In genomic region chr9:14199983-14200700, GRCm38 (mm10) we compare ENCODE assay signal across 9 mouse cellular contexts.
DNase-seq lines count a peak whose midpoint lies in the region; ATAC-seq lines count a peak whose summit lies in the region.
"Had no signal": no experiment of that assay in that cellular context is flagged by ENCODE, and none has a peak within 500 bp of the region (broad histone marks: within the 10 kb centered on the region; RNA-seq: fewer than 3 reads in every experiment).

No protein-coding gene starts in this region.

- ATAC-seq in cerebellum, adult (ENCODE audit: insufficient number of reproducible peaks, low FRiP score, low TSS enrichment) = no peak

- peak; percentile 53 for DNase-seq in A20 (ENCODE audit: low read depth, low spot score)
- peak; percentile 64 for DNase-seq in CD4-positive, CD25-positive, alpha-beta regulatory T cell, adult 2 months (ENCODE audit: low read depth, low spot score)
- peak; percentile 65 for DNase-seq in gonadal fat pad, adult 2 months (ENCODE audit: low read depth)
- peak; percentile 36 for DNase-seq in lung, postnatal 36 days
- DNase-seq in heart, postnatal 10 days = no peak
- no peak for DNase-seq in thymus, postnatal 14 days
- DNase-seq: embryo, embryonic 11 days; heart, postnatal 36 days had no signal

- intact Hi-C loops in heart, postnatal 10 days (cut with DNase I) = no loop called here

Comparison
In these comparisons a context has a peak if more than half of its experiments do, and no peak if none do; other contexts are left out.
1. DNase-seq: peak in A20 (single experiment), CD4-positive, CD25-positive, alpha-beta regulatory T cell, adult 2 months (single experiment), gonadal fat pad, adult 2 months (single experiment) and lung, postnatal 36 days (single experiment); none in heart, postnatal 10 days (0 of 2) and thymus, postnatal 14 days (single experiment).